Mouse (Mus musculus): Measurements from ENCODE around the gene Myo1c. TPM values are rescaled to one million over a fixed set of nuclear protein-coding genes. Genes with fewer than 3 reads are reported as not detected.
A peak's percentile ranks its signal among the peaks of the same experiment; 100 is the strongest.
"Not testable (repeated sequence)": the region's sequence is repeated elsewhere in the genome, so short reads cannot be mapped to it uniquely, and the experiment has no call there.

Myo1c gene
- polyA plus RNA-seq, 1 experiment from 2014 or later: 62.1 TPM

DNA sequence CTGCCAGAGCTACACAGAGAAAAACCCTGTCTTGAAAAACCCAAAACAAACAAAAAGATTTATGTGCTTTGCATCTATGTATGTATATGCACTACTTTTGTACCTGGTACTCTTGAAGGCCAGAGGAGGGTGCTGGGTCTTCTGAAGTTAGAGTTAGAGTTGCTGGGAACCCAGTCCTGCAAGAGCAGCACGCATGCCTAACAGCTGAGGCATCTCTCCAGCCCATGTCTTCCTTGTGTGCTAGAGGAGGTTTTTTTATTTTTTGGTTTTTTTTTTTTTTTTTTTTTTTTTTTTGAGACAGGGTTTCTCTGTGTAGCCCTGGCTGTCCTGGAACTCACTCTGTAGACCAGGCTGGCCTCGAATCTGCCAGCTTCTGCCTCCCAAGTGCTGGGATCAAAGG, 37.8 kb downstream of the Myo1c start:
- H3K9ac ChIP-seq: no peak overlapping the region
- H3K4me3 ChIP-seq: no peak overlapping the region
- peaks cover 16% of the 10 kb centered on the region for H3K4me1 ChIP-seq (replicated peaks)
- no peaks in the 10 kb centered on the region for H3K9me3 ChIP-seq (replicated peaks)
- no peak for ATAC-seq (replicated peaks; ENCODE audit: insufficient number of reproducible peaks, insufficient read depth, low FRiP score, low read depth)
- H3K36me3 ChIP-seq: peaks cover 32% of the 10 kb centered on the region
- peak overlapping the region; percentile 65; the same call in 1 of the 2 replicates for H3K27ac ChIP-seq
- H3K4me2 ChIP-seq: no peak overlapping the region
- 74% methylated on average over 2 of the region's 2 CpGs for WGBS
- no peaks in the 10 kb centered on the region for H3K27me3 ChIP-seq

DNA sequence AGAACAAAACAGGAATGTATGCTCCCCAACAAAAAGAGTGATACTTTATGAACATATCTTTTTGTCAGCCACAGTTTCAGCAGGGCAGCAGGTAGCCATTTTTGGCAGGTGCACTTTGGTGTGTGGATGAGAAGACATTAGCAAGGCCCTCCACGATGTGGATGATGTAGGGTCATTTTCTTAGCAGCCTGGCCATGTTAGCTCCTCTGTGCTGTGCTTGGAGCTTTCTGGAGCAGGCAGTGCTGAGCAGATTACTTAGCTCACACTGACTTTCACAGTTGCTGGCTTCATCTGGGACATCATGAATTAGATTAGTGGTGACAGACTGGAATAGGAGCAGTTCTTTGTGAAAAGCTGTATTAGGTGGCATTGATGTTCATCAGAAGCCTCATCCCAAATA, 39.7 kb downstream of the Myo1c start:
- H3K27ac ChIP-seq: no peak overlapping the region
- no peaks in the 10 kb centered on the region for H3K27me3 ChIP-seq
- H3K9me3 ChIP-seq (replicated peaks): no peaks in the 10 kb centered on the region
- peaks cover 35% of the 10 kb centered on the region for H3K36me3 ChIP-seq
- WGBS: 76% methylated on average over 1 of the region's 1 CpGs
- H3K9ac ChIP-seq: no peak overlapping the region
- peaks cover 13% of the 10 kb centered on the region for H3K4me1 ChIP-seq (replicated peaks)
- no peak overlapping the region for H3K4me3 ChIP-seq
- ATAC-seq (replicated peaks; ENCODE audit: insufficient number of reproducible peaks, insufficient read depth, low FRiP score, low read depth): no peak
- H3K4me2 ChIP-seq: no peak overlapping the region

DNA sequence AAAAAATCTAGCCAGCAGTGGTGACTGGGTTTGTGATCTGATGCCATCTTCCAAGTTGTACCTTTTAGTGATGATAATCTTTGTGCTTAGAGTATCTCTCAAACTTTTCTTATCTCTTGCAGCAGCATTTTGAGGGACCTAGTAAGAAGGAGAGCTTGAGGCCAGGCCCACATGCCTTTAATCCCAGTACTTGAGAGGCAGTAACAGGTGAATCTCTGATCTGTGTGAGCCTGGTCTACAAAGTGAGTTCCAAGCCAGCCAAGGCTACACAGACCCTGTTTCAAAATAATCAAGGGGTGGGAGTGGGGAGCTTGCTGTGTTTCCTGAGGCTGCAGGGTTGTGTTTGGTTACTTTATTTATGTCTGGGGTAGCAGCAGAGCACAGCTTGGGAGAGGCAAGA, 40.7 kb downstream of the Myo1c start:
- no peak for ATAC-seq (replicated peaks; ENCODE audit: insufficient number of reproducible peaks, insufficient read depth, low FRiP score, low read depth)
- no peaks in the 10 kb centered on the region for H3K27me3 ChIP-seq
- H3K4me3 ChIP-seq: no peak overlapping the region
- no peaks in the 10 kb centered on the region for H3K9me3 ChIP-seq (replicated peaks)
- H3K9ac ChIP-seq: no peak overlapping the region
- H3K36me3 ChIP-seq: peaks cover 45% of the 10 kb centered on the region
- H3K27ac ChIP-seq: no peak overlapping the region
- peaks cover 9% of the 10 kb centered on the region; the same call in 1 of the 2 replicates for H3K4me1 ChIP-seq (replicated peaks)
- H3K4me2 ChIP-seq: no peak overlapping the region

DNA sequence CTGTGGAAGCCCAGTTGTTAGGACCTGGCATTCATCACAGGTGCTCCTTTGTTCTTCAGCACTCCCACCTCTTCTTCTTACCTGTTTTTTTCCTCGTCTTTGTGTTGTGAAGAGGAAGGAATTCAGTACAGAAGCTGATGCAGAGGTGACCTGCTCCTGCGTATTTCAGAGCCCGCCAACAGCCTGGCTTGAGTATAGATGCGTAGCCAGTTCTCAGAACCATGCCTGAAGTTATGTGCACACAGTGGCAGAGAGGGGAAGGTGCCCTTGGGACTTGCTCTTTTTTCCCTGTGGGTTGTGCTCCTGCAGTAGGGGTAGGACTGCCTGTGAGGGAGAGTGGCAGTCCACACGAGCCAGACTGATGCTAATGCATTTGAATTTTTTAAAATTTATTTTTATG, 43.3 kb downstream of the Myo1c start:
- no peak overlapping the region for H3K9ac ChIP-seq
- no peaks in the 10 kb centered on the region for H3K9me3 ChIP-seq (replicated peaks)
- WGBS: 90% methylated on average over 5 of the region's 5 CpGs
- no peaks in the 10 kb centered on the region for H3K27me3 ChIP-seq
- no peak overlapping the region for H3K4me2 ChIP-seq
- H3K36me3 ChIP-seq: peaks cover 68% of the 10 kb centered on the region
- no peak for ATAC-seq (replicated peaks; ENCODE audit: insufficient number of reproducible peaks, insufficient read depth, low FRiP score, low read depth)
- no peaks in the 10 kb centered on the region for H3K4me1 ChIP-seq (replicated peaks)
- no peak overlapping the region for H3K4me3 ChIP-seq
- H3K27ac ChIP-seq: no peak overlapping the region

DNA sequence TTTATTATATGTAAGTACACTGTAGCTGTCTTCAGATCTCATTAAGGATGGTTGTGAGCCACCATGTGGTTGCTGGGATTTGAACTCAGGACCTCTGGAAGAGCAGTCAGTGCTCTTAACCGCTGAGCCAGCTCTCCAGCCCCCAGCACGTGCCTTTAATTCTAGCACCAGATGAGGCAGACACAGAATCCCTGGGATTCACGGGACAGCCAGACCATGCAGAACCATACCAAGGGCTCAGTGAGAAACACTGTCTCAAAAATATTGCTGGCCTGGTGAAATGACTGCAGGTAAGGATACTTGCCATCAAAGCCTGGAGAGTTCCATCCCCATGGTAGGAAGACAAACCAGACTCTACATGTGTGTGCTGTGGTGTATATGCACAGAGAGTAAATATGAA, 47.2 kb downstream of the Myo1c start:
- not testable (repeated sequence) for H3K9ac ChIP-seq; H3K27ac ChIP-seq; H3K9me3 ChIP-seq (replicated peaks); H3K4me1 ChIP-seq (replicated peaks); H3K4me2 ChIP-seq; H3K27me3 ChIP-seq; H3K4me3 ChIP-seq; ATAC-seq (replicated peaks; ENCODE audit: insufficient number of reproducible peaks, insufficient read depth, low FRiP score, low read depth)
- 93% methylated on average over 3 of the region's 3 CpGs for WGBS
- peaks cover 82% of the 10 kb centered on the region for H3K36me3 ChIP-seq

DNA sequence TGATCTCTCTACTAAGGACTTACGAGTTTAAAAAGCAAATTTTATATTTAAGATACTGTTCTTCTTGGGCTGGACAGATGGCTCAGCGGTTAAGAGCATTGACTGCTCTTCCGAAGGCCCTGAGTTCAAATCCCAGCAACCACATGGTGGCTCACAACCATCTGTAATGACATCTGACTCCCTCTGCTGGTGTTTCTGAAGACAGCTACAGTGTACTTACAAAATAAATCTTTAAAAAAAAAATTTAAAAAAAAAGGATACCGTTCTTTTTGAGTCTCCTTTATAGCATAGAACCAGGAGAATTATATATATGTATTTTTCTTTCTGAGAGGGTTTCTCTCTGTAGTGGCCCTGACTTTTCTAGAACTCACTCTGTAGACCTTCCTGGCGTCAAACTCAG, 50.3 kb downstream of the Myo1c start:
- Histone ChIP-seq H3K4me1 (replicated peaks) (0 out of 2 replicates have a peak, but pooled peaks cover 3% of the 10 kb centered on the region), H3K4me2 (no peak overlapping the region), H3K9ac (no peak overlapping the region), H3K27ac (no peak overlapping the region), H3K27me3 (no peaks in the 10 kb centered on the region), H3K9me3 (replicated peaks) (no peaks in the 10 kb centered on the region), H3K36me3 (peaks cover 82% of the 10 kb centered on the region), H3K4me3 (no peak overlapping the region)
- ATAC-seq (replicated peaks; ENCODE audit: insufficient number of reproducible peaks, insufficient read depth, low FRiP score, low read depth): no peak
- 94% methylated on average over 5 of the region's 5 CpGs for WGBS

DNA sequence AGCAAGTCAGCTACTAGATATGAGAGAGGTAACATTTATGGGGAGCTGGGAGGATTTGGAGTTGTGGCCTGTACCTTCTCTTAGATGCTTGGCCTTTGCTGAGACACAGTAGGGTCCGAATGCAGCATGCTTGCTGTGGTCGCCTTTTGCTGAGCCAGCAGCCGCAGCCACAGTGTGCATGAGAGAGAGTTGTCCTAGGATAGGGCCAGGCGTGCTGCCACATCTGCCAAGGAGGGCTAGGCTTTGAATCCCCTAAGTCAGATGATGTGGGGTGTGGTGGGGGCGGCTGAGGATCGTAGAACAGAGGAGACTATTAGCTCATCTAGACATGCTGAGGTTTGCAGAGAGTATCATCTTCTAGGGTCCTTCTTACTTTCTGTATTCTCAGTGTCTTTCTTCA, 52.5 kb downstream of the Myo1c start:
- no peak for ATAC-seq (replicated peaks; ENCODE audit: insufficient number of reproducible peaks, insufficient read depth, low FRiP score, low read depth)
- H3K9ac ChIP-seq: no peak overlapping the region
- no peaks in the 10 kb centered on the region for H3K27me3 ChIP-seq
- H3K4me1 ChIP-seq (replicated peaks): 0 out of 2 replicates have a peak, but pooled peaks cover 3% of the 10 kb centered on the region
- no peak overlapping the region for H3K4me3 ChIP-seq
- no peaks in the 10 kb centered on the region for H3K9me3 ChIP-seq (replicated peaks)
- H3K27ac ChIP-seq: no peak overlapping the region
- no peak overlapping the region for H3K4me2 ChIP-seq
- H3K36me3 ChIP-seq: peaks cover 81% of the 10 kb centered on the region
- WGBS: 91% methylated on average over 6 of the region's 6 CpGs

DNA sequence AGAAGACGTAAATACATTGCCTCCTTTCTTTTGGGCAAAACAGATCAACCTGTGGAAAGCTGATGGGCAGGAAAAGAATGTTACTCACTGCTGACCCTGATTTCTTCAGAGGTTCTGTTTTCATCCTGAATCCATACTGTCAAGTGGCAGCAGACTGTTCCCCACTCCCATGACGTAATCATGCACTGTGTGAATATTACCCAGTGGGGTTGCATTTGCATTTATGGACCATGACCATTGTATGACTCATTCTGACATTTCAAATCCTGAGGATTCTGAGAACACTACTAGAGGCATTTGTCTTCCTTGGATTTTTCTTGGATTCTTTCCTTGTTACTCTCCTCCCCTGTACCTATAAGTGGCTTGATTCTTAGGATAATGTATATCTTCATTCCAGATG, 53.4 kb downstream of the Myo1c start:
- ATAC-seq (replicated peaks; ENCODE audit: insufficient number of reproducible peaks, insufficient read depth, low FRiP score, low read depth): no peak

DNA sequence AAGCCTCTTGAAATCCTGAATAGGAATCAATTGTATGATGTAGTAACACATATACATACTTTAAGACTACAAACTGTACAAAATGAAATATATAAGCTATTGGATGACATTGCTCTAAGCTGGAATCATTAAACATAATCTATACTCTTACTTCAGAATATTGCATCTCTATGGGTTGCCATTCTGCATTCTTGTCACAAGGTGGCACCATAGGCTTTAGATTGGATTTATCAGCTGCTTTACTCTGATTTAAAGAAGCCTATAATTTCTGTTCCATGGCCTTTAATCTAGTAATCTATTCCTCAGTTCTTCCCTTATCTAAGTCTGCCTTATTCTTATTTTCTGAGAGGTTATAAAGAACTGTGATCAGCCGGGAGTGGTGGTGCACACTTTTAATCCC, 63.6 kb downstream of the Myo1c start:
- no peaks in the 10 kb centered on the region for H3K9me3 ChIP-seq (replicated peaks)
- peaks cover 3% of the 10 kb centered on the region; the same call in 1 of the 2 replicates for H3K4me1 ChIP-seq (replicated peaks)
- H3K4me3 ChIP-seq: no peak overlapping the region
- H3K4me2 ChIP-seq: no peak overlapping the region
- no peaks in the 10 kb centered on the region for H3K27me3 ChIP-seq
- H3K27ac ChIP-seq: no peak overlapping the region
- no peaks in the 10 kb centered on the region for H3K36me3 ChIP-seq
- ATAC-seq (replicated peaks; ENCODE audit: insufficient number of reproducible peaks, insufficient read depth, low FRiP score, low read depth): no peak
- 79% methylated on average over 1 of the region's 1 CpGs for WGBS
- H3K9ac ChIP-seq: no peak overlapping the region

More for the DNA sequence above, 53.4 kb downstream of the Myo1c start:
- 91% methylated on average over 2 of the region's 2 CpGs for WGBS
- Histone ChIP-seq H3K9me3 (replicated peaks) (no peaks in the 10 kb centered on the region), H3K27ac (no peak overlapping the region), H3K36me3 (peaks cover 74% of the 10 kb centered on the region), H3K27me3 (no peaks in the 10 kb centered on the region), H3K9ac (no peak overlapping the region), H3K4me1 (replicated peaks) (0 out of 2 replicates have a peak, but pooled peaks cover 3% of the 10 kb centered on the region), H3K4me2 (no peak overlapping the region), H3K4me3 (no peak overlapping the region)

DNA sequence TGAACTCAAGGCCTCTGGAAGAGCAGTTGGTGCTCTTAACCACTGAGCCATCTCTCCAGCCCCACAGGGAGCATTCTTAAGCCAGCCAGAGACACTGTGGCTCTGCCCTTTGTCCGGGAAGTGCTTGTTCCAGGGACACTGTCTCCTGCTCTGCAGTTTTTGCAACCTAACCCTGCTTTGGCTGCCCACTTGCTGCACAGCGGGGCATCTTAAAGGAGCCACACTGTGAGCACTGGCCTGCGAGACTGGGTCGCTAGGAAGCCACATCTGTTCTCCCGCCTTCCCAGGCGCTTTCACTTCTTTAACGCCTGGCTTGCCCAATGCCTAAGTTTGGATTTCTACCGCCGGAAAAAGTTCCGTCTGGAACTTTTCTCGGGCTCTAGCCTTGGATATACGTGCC, 65.3 kb downstream of the Myo1c start:
- Histone ChIP-seq H3K36me3 (no peaks in the 10 kb centered on the region), H3K9ac (no peak overlapping the region), H3K27me3 (no peaks in the 10 kb centered on the region), H3K4me3 (no peak overlapping the region), H3K4me1 (replicated peaks) (peaks cover 3% of the 10 kb centered on the region; the same call in 1 of the 2 replicates), H3K4me2 (peak overlapping the region; percentile 36), H3K9me3 (replicated peaks) (no peaks in the 10 kb centered on the region), H3K27ac (no peak overlapping the region)
- ATAC-seq (replicated peaks; ENCODE audit: insufficient number of reproducible peaks, insufficient read depth, low FRiP score, low read depth): no peak
- 26% methylated on average over 12 of the region's 12 CpGs for WGBS

DNA sequence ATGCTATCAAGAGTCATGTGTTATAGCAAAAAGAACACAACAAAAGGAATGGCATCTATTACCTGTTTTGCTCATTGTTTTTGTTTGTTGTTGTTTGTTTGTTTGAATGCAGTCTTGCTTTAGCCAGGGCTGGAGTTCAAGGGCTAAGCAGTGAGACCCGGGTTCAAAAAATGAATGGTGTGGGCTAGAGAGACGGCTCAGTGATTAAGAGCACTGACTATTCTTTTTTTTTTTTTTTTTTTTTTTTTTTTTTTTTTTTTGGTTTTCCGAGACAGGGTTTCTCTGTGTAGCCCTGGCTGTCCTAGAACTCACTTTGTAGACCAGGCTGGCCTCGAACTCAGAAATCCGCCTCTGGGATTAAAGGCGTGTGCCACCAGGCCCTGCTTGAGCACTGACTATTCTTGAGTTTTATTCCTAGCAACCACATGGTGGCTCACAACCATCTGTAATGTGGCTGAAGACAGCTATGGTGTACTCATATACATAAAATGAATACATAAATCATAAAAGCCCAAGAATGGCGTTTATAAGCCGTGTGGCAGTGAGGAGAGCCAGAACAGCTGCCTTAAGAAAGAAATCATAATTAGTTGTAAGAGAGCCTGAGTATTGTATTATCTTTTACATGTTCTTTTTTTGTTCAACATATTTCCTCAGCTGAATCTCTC, 66.5 kb downstream of the Myo1c start:
- Histone ChIP-seq H3K9ac (no peak overlapping the region), H3K36me3 (no peaks in the 10 kb centered on the region), H3K4me2 (no peak overlapping the region), H3K4me1 (replicated peaks) (peaks cover 3% of the 10 kb centered on the region; the same call in 1 of the 2 replicates), H3K9me3 (replicated peaks) (no peaks in the 10 kb centered on the region), H3K27ac (no peak overlapping the region), H3K4me3 (no peak overlapping the region), H3K27me3 (no peaks in the 10 kb centered on the region)
- no peak for ATAC-seq (replicated peaks; ENCODE audit: insufficient number of reproducible peaks, insufficient read depth, low FRiP score, low read depth)
- WGBS: 81% methylated on average over 8 of the region's 8 CpGs

DNA sequence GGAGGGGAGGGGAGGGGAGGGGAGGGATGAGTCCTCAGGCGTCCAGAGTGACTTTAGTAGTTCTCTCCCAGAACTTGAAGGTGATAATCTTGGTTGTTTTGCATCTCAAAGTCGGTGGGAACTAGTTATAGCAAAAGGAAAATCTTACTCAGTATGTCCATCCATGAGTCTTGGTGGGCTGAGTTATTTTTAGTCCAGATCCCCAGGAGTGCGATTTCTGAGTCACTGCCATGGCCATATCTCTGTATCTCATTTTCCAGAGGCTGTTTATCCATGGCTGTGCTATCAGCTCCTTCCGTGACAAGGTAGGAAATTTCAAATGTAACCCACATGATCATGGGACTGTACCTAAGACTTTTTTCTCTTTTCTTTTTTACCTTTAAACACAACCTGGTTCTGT, 72.0 kb downstream of the Myo1c start:
- H3K4me1 ChIP-seq (replicated peaks): no peaks in the 10 kb centered on the region
- no peak overlapping the region for H3K27ac ChIP-seq
- H3K4me3 ChIP-seq: no peak overlapping the region
- no peak overlapping the region for H3K4me2 ChIP-seq
- WGBS: 17% methylated on average over 4 of the region's 4 CpGs
- ATAC-seq (replicated peaks; ENCODE audit: insufficient number of reproducible peaks, insufficient read depth, low FRiP score, low read depth): no peak
- H3K27me3 ChIP-seq: no peaks in the 10 kb centered on the region
- H3K9me3 ChIP-seq (replicated peaks): no peaks in the 10 kb centered on the region
- no peak overlapping the region for H3K9ac ChIP-seq
- no peaks in the 10 kb centered on the region for H3K36me3 ChIP-seq
